Mouse (Mus musculus): Measurements from ENCODE around the gene Sugct. TPM values are rescaled to one million over a fixed set of nuclear protein-coding genes. Genes with fewer than 3 reads are reported as not detected.

Gene Sugct
- total RNA-seq, 2 experiments from 2014 or later: 1.1 to 1.7 TPM

GRCm38 (mm10) chr13:17296912-17297311 is 398.4 kb downstream of the Sugct start:
- no peak for DNase-seq (ENCODE audit: low spot score in 2 of 2)

GRCm38 (mm10) chr13:17296460-17296859 is 398.9 kb downstream of the Sugct start:
- DNase-seq (ENCODE audit: low spot score in 2 of 2): no peak

GRCm38 (mm10) chr13:17291057-17291456 is 404.3 kb downstream of the Sugct start:
- no peak for DNase-seq (ENCODE audit: low spot score in 2 of 2)

GRCm38 (mm10) chr13:17288377-17288776 is 407.0 kb downstream of the Sugct start:
- no peak for DNase-seq (ENCODE audit: low spot score in 2 of 2)

DNA sequence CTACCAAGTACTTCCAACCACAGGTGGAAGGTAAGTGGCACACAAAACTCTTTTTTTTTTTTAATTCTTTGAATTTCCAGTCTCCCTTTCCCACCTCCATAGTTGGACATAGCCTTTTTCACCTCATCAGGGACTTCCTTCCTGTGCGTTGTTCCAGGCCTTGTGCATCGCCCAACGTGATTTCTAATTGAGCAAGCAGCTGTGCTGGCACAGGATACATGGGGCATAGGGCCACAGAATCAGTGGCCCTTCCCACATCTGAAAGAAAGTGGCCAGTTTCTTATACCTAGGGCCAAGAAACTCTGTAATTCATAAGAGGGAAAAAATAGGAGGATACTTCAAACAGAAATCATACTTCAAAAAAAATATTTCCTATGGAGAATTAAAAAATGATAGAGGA is 449.4 kb downstream of the Sugct start:
- peak in 1 of 2 experiments; percentile 39 for DNase-seq (ENCODE audit: low spot score in 2 of 2)

GRCm38 (mm10) chr13:17216524-17216923 is 478.8 kb downstream of the Sugct start:
- DNase-seq (ENCODE audit: low spot score in 2 of 2): no peak

GRCm38 (mm10) chr13:17212681-17213080 is 482.7 kb downstream of the Sugct start:
- DNase-seq (ENCODE audit: low spot score in 2 of 2): no peak

DNA sequence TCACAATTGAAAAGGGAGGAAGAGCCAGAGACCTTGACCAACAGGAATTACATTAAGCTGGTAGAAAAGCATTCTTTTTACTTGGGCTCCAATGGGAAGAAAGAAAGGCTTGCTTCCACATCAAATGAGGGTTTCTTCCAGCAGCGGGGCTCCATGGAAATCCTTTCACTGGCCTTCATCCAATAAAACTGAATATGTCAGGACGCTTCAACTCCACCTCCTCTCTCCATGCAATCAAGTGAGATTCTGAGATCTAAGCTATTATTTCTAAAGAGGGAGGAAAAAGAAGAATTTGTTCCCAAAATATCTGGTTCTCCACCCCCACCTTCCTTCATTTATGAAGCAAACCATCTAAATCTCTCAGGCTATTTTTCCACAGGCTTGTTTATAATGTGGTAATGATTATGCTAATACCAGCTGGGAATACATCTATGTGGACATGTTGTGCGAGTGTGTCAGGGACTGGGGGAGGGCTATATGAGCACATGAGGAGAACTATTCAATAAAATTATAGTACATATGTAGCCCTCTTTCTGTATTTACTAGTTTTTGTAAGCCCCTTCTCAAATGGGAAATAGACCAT is 505.1 kb downstream of the Sugct start:
- no peak for DNase-seq (ENCODE audit: low spot score in 2 of 2)

DNA sequence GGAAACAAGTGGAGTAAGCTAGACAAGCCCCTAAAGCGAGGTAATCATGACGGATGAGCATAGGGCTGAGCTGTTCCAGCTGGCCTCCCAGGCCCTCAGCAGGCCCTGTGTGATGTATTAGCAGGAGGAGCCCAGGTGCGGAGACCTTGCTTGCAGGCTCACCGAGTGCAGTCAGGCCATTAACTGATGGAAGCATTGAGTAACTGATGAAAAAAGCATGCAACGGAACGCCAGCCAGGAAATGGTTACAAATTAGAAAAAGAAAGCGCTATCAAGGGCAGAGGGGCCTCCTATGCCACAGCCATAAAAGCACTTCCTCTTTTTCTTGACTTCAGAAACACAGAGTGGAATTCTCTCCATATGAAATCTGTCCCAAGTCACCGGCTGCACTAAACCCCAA is 510.1 kb downstream of the Sugct start:
- DNase-seq (ENCODE audit: low spot score in 2 of 2): no peak

GRCm38 (mm10) chr13:17165917-17166316 is 529.4 kb downstream of the Sugct start:
- DNase-seq (ENCODE audit: low spot score in 2 of 2): no peak

- no peak for DNase-seq (ENCODE audit: low spot score in 2 of 2)
Observed at GRCm38 (mm10) chr13:17164721-17165120, 530.6 kb downstream of the Sugct start.

GRCm38 (mm10) chr13:17146441-17146992 is 548.8 kb downstream of the Sugct start:
- DNase-seq (ENCODE audit: low spot score in 2 of 2): no peak

DNA sequence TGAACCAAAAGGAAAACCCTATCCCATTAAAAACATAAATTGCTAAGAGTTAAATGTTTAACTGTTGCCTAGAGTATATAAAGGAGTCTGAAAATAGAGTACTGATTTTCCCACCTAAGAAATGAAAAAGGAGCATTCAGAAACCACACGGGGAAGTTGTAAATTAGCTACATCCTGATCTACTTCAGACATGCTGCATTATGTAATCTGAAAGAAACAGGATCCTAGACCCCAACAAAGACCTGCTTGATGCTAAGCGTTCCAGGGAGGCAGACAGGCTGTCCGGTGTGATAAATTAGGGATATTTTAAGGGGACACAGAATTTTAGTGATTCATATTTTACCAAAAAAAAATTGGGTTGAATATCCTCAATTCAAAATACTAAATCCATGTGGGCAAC is 579.3 kb downstream of the Sugct start:
- no peak for DNase-seq (ENCODE audit: low spot score in 2 of 2)

DNA sequence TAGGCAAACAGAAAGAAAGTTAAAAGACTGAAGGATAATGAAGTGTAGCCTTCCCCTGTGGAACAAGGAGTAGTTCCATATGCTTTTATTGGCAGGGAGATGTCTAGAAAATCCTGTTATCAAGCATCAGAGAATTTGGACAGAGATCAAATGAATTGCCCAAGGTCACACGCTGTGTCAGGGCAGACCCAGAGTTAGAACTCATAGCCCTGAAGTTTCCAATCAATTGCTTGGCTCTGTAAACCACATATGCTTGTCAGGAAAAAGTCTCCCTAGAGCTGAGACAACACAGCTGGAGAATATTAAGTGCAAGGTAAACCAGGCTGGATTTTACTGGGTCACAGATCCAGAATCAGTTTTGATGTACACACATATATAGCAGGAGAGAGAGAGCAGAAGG is 593.0 kb downstream of the Sugct start:
- no peak for DNase-seq (ENCODE audit: low spot score in 2 of 2)

DNA sequence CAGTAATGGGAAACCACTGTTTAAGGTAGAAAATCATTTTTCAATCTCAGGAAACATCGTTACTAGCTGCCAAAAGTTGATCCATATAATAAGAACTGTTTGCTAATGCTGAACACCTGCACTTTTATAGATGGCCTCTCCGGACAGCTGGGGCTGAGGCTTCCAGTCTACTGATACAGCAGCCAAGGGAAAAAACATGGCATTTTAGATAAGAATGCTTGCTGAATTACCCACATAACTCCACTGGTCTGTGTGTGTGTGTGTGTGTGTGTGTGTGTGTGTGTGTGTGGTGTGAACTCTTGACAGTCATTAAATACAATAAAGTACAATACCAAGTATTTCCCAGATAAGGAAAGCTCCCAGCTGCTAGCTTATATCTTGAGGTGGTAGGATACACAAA is 608.8 kb downstream of the Sugct start:
- DNase-seq (ENCODE audit: low spot score in 2 of 2): no peak

- DNase-seq (ENCODE audit: low spot score in 2 of 2): peak in 1 of 2 experiments; percentile 9
Observed at GRCm38 (mm10) chr13:17086146-17086545, 609.2 kb downstream of the Sugct start.

- no peak for DNase-seq (ENCODE audit: low spot score in 2 of 2)
Observed at GRCm38 (mm10) chr13:17084946-17085852, 610.2 kb downstream of the Sugct start.

GRCm38 (mm10) chr13:17081618-17082017 is 613.7 kb downstream of the Sugct start:
- no peak for DNase-seq (ENCODE audit: low spot score in 2 of 2)

DNA sequence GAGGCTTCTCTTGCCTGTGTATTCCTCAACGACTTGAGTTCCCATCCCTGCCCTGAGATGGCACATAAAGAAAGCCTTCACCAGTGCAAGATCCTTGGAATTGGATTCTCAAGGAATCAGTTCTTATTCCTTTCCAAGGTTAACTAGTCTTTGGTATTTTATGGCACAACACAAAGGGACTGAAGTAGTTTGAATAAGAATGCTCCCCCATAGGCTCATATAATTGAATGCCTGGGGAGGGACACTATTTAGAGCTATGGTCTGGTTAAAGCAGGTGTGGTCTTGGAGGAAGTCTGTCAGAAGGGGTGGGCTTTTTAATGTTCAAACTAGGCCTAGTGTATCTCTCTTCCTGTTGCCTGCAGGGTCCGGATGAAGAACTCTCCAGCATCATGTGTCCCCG is 629.8 kb downstream of the Sugct start:
- DNase-seq (ENCODE audit: low spot score in 2 of 2): no peak

- no peak for DNase-seq (ENCODE audit: low spot score in 2 of 2)
Observed at GRCm38 (mm10) chr13:17056650-17057049, 638.7 kb downstream of the Sugct start.

- no peak for DNase-seq (ENCODE audit: low spot score in 2 of 2)
Observed at GRCm38 (mm10) chr13:17043426-17044224, 651.7 kb downstream of the Sugct start.

All from gastrocnemius, postnatal 4 days (tissue).